Mouse (Mus musculus): ENCODE data around the gene Gprc5c. TPM values are rescaled to one million over a fixed set of nuclear protein-coding genes. Genes with fewer than 3 reads are reported as not detected.

Gene Gprc5c
- polyA plus RNA-seq (2014; fragmentation: Illumina TruSeq; extraction: RNeasy Lipid Tissue Mini Kit (QIAGEN cat#74804); ENCODE audit: low replicate concordance), result 0.33 TPM

DNA sequence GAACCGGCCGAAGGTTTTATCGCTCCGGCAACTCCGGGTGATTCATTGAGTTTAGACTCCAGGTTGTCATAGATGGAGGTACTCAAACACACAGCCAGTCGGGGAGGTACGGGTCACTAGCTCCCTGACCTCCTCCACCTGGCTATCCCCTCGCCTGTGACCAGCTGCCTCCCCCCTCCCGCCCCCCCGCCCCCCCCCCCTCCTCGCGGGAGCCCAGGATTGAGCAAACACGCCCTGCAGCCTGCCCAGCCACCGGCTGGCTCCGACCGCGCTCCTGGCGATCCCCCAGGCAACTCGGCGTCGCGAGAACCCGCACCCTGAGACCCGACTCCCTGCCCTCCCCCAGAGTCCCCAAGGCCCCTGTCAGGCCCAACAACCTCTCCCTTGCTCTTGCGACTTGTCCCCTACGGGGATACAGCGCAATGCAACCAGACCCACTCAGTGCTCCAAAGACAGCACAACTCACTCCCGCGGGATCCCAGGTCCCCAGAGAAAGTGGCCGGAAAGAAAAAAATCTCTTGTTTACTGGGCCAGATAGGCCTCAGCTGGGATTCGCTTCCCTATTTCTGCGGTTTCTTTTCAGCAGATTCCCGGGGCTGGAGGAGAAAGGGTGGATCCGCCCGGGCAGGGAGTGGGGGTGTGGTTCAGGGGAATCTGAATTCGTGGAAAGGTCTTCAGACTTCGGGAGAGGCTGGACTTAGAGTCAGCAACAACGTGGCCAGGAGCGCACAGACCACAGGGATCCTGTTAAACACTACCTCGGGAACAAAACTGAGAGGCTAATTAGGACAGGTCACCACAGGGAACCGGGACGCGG is at the start of gene Gprc5c:
Gene Gprc5c (plus strand): TSS at position 701 of the 817 bp plus-strand sequence.

DNA sequence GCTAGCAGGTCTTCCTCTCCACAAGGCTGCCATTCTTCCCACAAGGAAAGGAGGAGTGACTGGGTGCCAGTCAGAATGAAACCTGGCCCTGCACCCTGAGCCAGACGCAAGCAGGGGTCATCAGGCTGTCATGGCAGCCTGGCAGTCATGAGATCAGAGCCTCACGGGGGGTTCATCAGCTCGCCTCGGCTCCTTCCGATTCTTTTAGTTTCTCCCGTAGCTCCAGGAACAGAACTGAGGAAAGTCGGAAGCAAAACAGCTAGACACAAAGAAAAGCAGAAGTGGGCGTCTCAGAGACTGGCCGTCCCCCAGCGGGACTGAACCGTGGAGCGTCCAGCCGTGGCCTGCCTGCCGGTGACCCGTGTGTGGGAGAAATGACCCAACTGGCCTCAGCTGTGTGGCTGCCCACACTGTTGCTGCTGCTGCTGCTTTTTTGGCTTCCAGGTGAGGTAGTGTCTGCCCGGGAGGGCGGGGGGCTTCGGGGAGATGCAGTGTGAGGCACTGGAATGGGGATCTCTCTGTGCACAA is 39.1 kb downstream of the Gprc5c start, which contains the start of gene Cd300a:
Gene Cd300a (plus strand): TSS at position 51 of the 528 bp plus-strand sequence.

Other genes with a start within 250 kb of the Gprc5c start
- gene Rpl38, start 182.6 kb upstream of the Gprc5c start, polyA plus RNA-seq (2014; fragmentation: Illumina TruSeq; extraction: RNeasy Lipid Tissue Mini Kit (QIAGEN cat#74804); ENCODE audit: low replicate concordance), result 43.6 TPM
- gene Ttyh2, start 175.7 kb upstream of the Gprc5c start, polyA plus RNA-seq (2014; fragmentation: Illumina TruSeq; extraction: RNeasy Lipid Tissue Mini Kit (QIAGEN cat#74804); ENCODE audit: low replicate concordance), result 3.2 TPM
- gene Dnaic2, start 123.7 kb upstream of the Gprc5c start, polyA plus RNA-seq (2014; fragmentation: Illumina TruSeq; extraction: RNeasy Lipid Tissue Mini Kit (QIAGEN cat#74804); ENCODE audit: low replicate concordance), result not detected
- gene Kif19a, start 85.8 kb upstream of the Gprc5c start, polyA plus RNA-seq (2014; fragmentation: Illumina TruSeq; extraction: RNeasy Lipid Tissue Mini Kit (QIAGEN cat#74804); ENCODE audit: low replicate concordance), result not detected
- not detected for gene Btbd17, start 55.2 kb upstream of the Gprc5c start, polyA plus RNA-seq (2014; fragmentation: Illumina TruSeq; extraction: RNeasy Lipid Tissue Mini Kit (QIAGEN cat#74804); ENCODE audit: low replicate concordance)
- gene Gpr142, start 52.2 kb upstream of the Gprc5c start, polyA plus RNA-seq (2014; fragmentation: Illumina TruSeq; extraction: RNeasy Lipid Tissue Mini Kit (QIAGEN cat#74804); ENCODE audit: low replicate concordance), result not detected
- gene Cd300a, start 38.9 kb downstream of the Gprc5c start, polyA plus RNA-seq (2014; fragmentation: Illumina TruSeq; extraction: RNeasy Lipid Tissue Mini Kit (QIAGEN cat#74804); ENCODE audit: low replicate concordance), result 6.1 TPM
- gene Cd300lb, start 83.2 kb downstream of the Gprc5c start, polyA plus RNA-seq (2014; fragmentation: Illumina TruSeq; extraction: RNeasy Lipid Tissue Mini Kit (QIAGEN cat#74804); ENCODE audit: low replicate concordance), result not detected
- gene Cd300c, start 118.0 kb downstream of the Gprc5c start, polyA plus RNA-seq (2014; fragmentation: Illumina TruSeq; extraction: RNeasy Lipid Tissue Mini Kit (QIAGEN cat#74804); ENCODE audit: low replicate concordance), result not detected
- 1.8 TPM for gene Cd300ld, start 138.8 kb downstream of the Gprc5c start, polyA plus RNA-seq (2014; fragmentation: Illumina TruSeq; extraction: RNeasy Lipid Tissue Mini Kit (QIAGEN cat#74804); ENCODE audit: low replicate concordance)
- gene Cd300c2, start 150.7 kb downstream of the Gprc5c start, polyA plus RNA-seq (2014; fragmentation: Illumina TruSeq; extraction: RNeasy Lipid Tissue Mini Kit (QIAGEN cat#74804); ENCODE audit: low replicate concordance), result 0.67 TPM
- not detected for gene Cd300ld2, start 165.0 kb downstream of the Gprc5c start, polyA plus RNA-seq (2014; fragmentation: Illumina TruSeq; extraction: RNeasy Lipid Tissue Mini Kit (QIAGEN cat#74804); ENCODE audit: low replicate concordance)
- not detected for gene Cd300ld4, start 175.9 kb downstream of the Gprc5c start, polyA plus RNA-seq (2014; fragmentation: Illumina TruSeq; extraction: RNeasy Lipid Tissue Mini Kit (QIAGEN cat#74804); ENCODE audit: low replicate concordance)
- not detected for gene Cd300ld5, start 186.6 kb downstream of the Gprc5c start, polyA plus RNA-seq (2014; fragmentation: Illumina TruSeq; extraction: RNeasy Lipid Tissue Mini Kit (QIAGEN cat#74804); ENCODE audit: low replicate concordance)
- not detected for gene Cd300ld3, start 197.3 kb downstream of the Gprc5c start, polyA plus RNA-seq (2014; fragmentation: Illumina TruSeq; extraction: RNeasy Lipid Tissue Mini Kit (QIAGEN cat#74804); ENCODE audit: low replicate concordance)
- gene Cd300e, start 211.0 kb downstream of the Gprc5c start, polyA plus RNA-seq (2014; fragmentation: Illumina TruSeq; extraction: RNeasy Lipid Tissue Mini Kit (QIAGEN cat#74804); ENCODE audit: low replicate concordance), result 0.59 TPM
- 1.3 TPM for gene Rab37, start 240.3 kb downstream of the Gprc5c start, polyA plus RNA-seq (2014; fragmentation: Illumina TruSeq; extraction: RNeasy Lipid Tissue Mini Kit (QIAGEN cat#74804); ENCODE audit: low replicate concordance)

All from small intestine, adult 10 weeks (tissue).